Mouse (Mus musculus): ENCODE data around the gene Trappc5.

GRCm38 (mm10) chr8:3656725-3657381 lies 19.2 kb upstream of the Trappc5 start:
- TF ChIP-seq CTCF (IDR thresholded peaks at IDR 0.05; ENCODE audit: low read depth, low read length) (no peak), POLR2A (IDR thresholded peaks at IDR 0.05; ENCODE audit: borderline replicate concordance, low read depth, low read length) (no peak)
